Comparison of ENCODE assay signal across 18 mouse cellular contexts in the genomic region with DNA sequence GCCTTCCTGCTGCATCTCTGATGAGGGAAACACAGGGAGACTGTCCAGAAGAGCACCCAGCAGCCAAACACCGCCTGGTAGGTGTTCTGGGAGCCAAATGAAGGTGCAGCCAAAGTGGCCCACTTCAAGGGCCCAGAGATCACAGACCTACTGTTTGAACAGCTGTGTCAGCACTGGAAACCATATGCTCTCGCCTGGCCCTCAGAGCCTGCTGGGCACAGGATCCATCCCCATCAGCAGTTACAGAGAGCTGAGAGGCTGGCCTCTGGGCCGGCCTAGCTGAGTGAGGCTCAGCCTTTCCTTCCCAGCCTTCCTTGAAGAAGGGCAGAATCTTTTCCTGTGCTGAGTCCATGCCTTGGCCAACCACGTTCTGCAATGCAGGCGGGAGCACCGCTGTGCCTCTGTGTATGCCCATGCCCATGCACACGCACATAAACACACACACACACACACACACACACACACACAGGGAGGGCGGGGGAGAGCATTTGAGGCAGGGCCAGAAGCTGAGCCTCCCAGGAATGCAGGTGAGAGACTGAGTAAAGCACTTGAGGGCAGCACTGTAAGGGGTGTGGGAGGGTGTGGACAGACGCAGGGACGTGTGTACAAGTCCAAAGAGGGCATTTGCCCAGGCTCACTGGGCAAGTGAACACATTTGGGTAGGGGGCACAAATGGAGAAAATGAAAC. TPM values are rescaled to one million over a fixed set of nuclear protein-coding genes. Genes with fewer than 3 reads are reported as not detected.
A peak's percentile ranks its signal among the peaks of the same experiment; 100 is the strongest.
DNase-seq lines count a peak whose midpoint lies in the region; ATAC-seq lines count a peak whose summit lies in the region.
"Had no signal": no experiment of that assay in that cellular context is flagged by ENCODE, and none has a peak within 500 bp of the region (broad histone marks: within the 10 kb centered on the region; RNA-seq: fewer than 3 reads in every experiment).

No protein-coding gene starts in this region.

- H3K27ac ChIP-seq in forebrain, embryonic 11.5 days (ENCODE audit: low read depth, low read length): no peak overlapping the region
- H3K27ac ChIP-seq in forebrain, embryonic 12.5 days: no peak overlapping the region
- H3K27ac ChIP-seq: embryonic facial prominence, embryonic 15.5 days; heart, embryonic 10.5 days; limb, embryonic 15.5 days; neural tube, embryonic 12.5 days had no signal

- WGBS in forebrain, embryonic 11.5 days: 76% methylated on average over 10 of the region's 10 CpGs
- 83% methylated on average over 10 of the region's 10 CpGs for WGBS in forebrain, embryonic 12.5 days

- H3K9me3 ChIP-seq in forebrain, embryonic 11.5 days (ENCODE audit: control insufficient read depth, low read length): no peaks in the 10 kb centered on the region
- H3K9me3 ChIP-seq in forebrain, embryonic 12.5 days: no peaks in the 10 kb centered on the region
- H3K9me3 ChIP-seq in megakaryocyte, embryonic 14.5 days: no peaks in the 10 kb centered on the region
- H3K9me3 ChIP-seq: embryonic facial prominence, embryonic 15.5 days; heart, embryonic 10.5 days; limb, embryonic 15.5 days; neural tube, embryonic 12.5 days had no signal

- H3K36me3 ChIP-seq in forebrain, embryonic 11.5 days (ENCODE audit: control insufficient read depth, insufficient read depth, low read length): no peaks in the 10 kb centered on the region; the same call in 1 of the 2 replicates
- peaks cover 43% of the 10 kb centered on the region for H3K36me3 ChIP-seq in forebrain, embryonic 12.5 days (replicated peaks)
- peaks cover 77% of the 10 kb centered on the region for H3K36me3 ChIP-seq in megakaryocyte, embryonic 14.5 days (replicated peaks; ENCODE audit: low read length)

- no peak for ATAC-seq in forebrain, embryonic 11.5 days (replicated peaks; ENCODE audit: low FRiP score)
- no peak for ATAC-seq in forebrain, embryonic 12.5 days (ENCODE audit: low FRiP score)
- no peak for ATAC-seq in megakaryocyte, adult 5-6 weeks (ENCODE audit: poor library complexity, severe bottlenecking)
- ATAC-seq: Patski had no signal

- H3K4me3 ChIP-seq in forebrain, embryonic 11.5 days (ENCODE audit: low read depth, low read length): no peak overlapping the region
- H3K4me3 ChIP-seq in forebrain, embryonic 12.5 days (replicated peaks): no peak overlapping the region
- H3K4me3 ChIP-seq in megakaryocyte, embryonic 14.5 days (replicated peaks): peak overlapping the region; percentile 28
- H3K4me3 ChIP-seq: embryonic facial prominence, embryonic 15.5 days; heart, embryonic 10.5 days; limb, embryonic 15.5 days; neural tube, embryonic 12.5 days had no signal

- H3K4me1 ChIP-seq in forebrain, embryonic 11.5 days (replicated peaks; ENCODE audit: control insufficient read depth, insufficient read depth, low read length): 0 out of 2 replicates have a peak, but pooled peaks cover 3% of the 10 kb centered on the region
- peaks cover 5% of the 10 kb centered on the region for H3K4me1 ChIP-seq in forebrain, embryonic 12.5 days
- peaks cover 88% of the 10 kb centered on the region for H3K4me1 ChIP-seq in megakaryocyte, embryonic 14.5 days

- peak; percentile 37 for DNase-seq in forebrain, embryonic 11.5 days (ENCODE audit: low spot score)
- DNase-seq in gastrocnemius, postnatal 25 days: peak; percentile 75
- peak; percentile 75 for DNase-seq in skeletal muscle tissue, adult 2 months (ENCODE audit: low read depth, low spot score)
- DNase-seq in frontal cortex, postnatal 10 days (ENCODE audit: low spot score in 2 of 2): no peak
- DNase-seq in urinary bladder, postnatal 10 days (ENCODE audit: low spot score): no peak
- DNase-seq: adrenal gland, postnatal 10 days had no signal

- H3K27me3 ChIP-seq in forebrain, embryonic 11.5 days (ENCODE audit: control insufficient read depth, insufficient read depth, low read length): no peaks in the 10 kb centered on the region
- no peaks in the 10 kb centered on the region for H3K27me3 ChIP-seq in forebrain, embryonic 12.5 days
- H3K27me3 ChIP-seq in megakaryocyte, embryonic 14.5 days (replicated peaks): peaks cover 3% of the 10 kb centered on the region
- H3K27me3 ChIP-seq: embryonic facial prominence, embryonic 15.5 days; limb, embryonic 15.5 days; neural tube, embryonic 12.5 days; Patski had no signal

- no peak overlapping the region for H3K9ac ChIP-seq in forebrain, embryonic 11.5 days (ENCODE audit: low read length)
- H3K9ac ChIP-seq in forebrain, embryonic 12.5 days: no peak overlapping the region
- H3K9ac ChIP-seq: embryonic facial prominence, embryonic 15.5 days; limb, embryonic 15.5 days; neural tube, embryonic 12.5 days had no signal

- H3K4me2 ChIP-seq in forebrain, embryonic 11.5 days (ENCODE audit: low read depth, low read length, severe bottlenecking): no peak overlapping the region
- H3K4me2 ChIP-seq in forebrain, embryonic 12.5 days: no peak overlapping the region
- H3K4me2 ChIP-seq: embryonic facial prominence, embryonic 15.5 days; limb, embryonic 15.5 days; neural tube, embryonic 12.5 days had no signal

RNA-seq across cellular contexts. Expression of gene Capn2, which starts 8.2 kb away (rescaled TPM):
- 90.8 and 91.6 TPM in 2 replicates for polyA plus RNA-seq in forebrain, embryonic 11.5 days (2014; fragmentation: Nextera tagmentation; extraction: Ambion mirVana)
- 91.6 and 95.6 TPM in 2 replicates for polyA plus RNA-seq in forebrain, embryonic 12.5 days (2016; fragmentation: Nextera tagmentation; extraction: Ambion mirVana)
- polyA plus RNA-seq in megakaryocyte, embryonic 14.5 days (2012; ENCODE audit: insufficient read depth, low replicate concordance): 46.0 and 47.8 TPM in 2 replicates
- total RNA-seq in megakaryocyte, adult 5-6 weeks (2015): 108 and 122 TPM in 2 replicates
- total RNA-seq in megakaryocyte, adult 5-6 weeks (2017): 174 and 241 TPM in 2 replicates
- 10 to 100 TPM; 52.0 to 59.4 TPM for total RNA-seq in gastrocnemius, postnatal 25 days (2021)

RNA-seq across cellular contexts. Expression of gene Capn8, which starts 55.6 kb away (rescaled TPM):
- 0.08 TPM in 1 of 2 replicates, not detected in the other for polyA plus RNA-seq in forebrain, embryonic 11.5 days (2014; fragmentation: Nextera tagmentation; extraction: Ambion mirVana)
- polyA plus RNA-seq in forebrain, embryonic 12.5 days (2016; fragmentation: Nextera tagmentation; extraction: Ambion mirVana): 0.08 and 0.10 TPM in 2 replicates
- not detected in 2 replicates for polyA plus RNA-seq in megakaryocyte, embryonic 14.5 days (2012; ENCODE audit: insufficient read depth, low replicate concordance)
- not detected in 2 replicates for total RNA-seq in megakaryocyte, adult 5-6 weeks (2015)
- not detected in 2 replicates for total RNA-seq in megakaryocyte, adult 5-6 weeks (2017)
- total RNA-seq in gastrocnemius, postnatal 25 days (2021): not detected
- total RNA-seq: adrenal gland, postnatal 10 days; hematopoietic stem cell, adult 5-6 weeks; layer of hippocampus, postnatal 10 days; megakaryocyte-erythroid progenitor cell, adult 5-6 weeks had no signal
- polyA plus RNA-seq: kidney, embryonic 16.5 days; limb, embryonic 15.5 days had no signal

Comparison
In these comparisons a context has a peak if more than half of its experiments do, and no peak if none do; other contexts are left out.
1. DNase-seq: peak in forebrain, embryonic 11.5 days (single experiment), gastrocnemius, postnatal 25 days (single experiment) and skeletal muscle tissue, adult 2 months (single experiment); none in frontal cortex, postnatal 10 days (0 of 2) and urinary bladder, postnatal 10 days (single experiment).